Mouse (Mus musculus) thymus, adult 18-20 months (tissue): ENCODE data around the gene Ubc.
"Not testable (repeated sequence)": the region's sequence is repeated elsewhere in the genome, so short reads cannot be mapped to it uniquely, and the experiment has no call there.

ENCODE experiments used
- DNase-seq, 2 experiments: peaks; one replicate each; pipeline ENCODE4 v3.0.0; 2022; ENCODE audit warnings: mixed read lengths in 2 of 2

Gene Ubc

DNA sequence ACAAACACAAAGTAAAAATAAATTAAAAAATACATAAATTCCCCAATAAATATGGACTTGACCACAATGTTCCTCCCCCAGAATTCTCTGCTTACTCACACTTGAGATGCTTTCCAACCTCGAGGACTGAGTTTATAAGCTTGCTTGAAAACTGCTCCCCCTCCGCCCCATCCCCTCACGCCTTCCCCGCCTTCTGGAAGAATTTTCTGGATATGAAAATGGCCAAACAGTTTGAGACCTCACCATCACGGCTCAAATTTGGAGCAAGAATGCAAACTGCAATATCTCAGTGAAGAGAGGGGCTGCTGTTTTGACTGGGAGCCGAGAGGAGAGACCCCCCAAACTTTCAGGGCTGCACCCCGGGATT is 14.5 kb upstream of the Ubc start:
- DNase-seq = no peak

DNA sequence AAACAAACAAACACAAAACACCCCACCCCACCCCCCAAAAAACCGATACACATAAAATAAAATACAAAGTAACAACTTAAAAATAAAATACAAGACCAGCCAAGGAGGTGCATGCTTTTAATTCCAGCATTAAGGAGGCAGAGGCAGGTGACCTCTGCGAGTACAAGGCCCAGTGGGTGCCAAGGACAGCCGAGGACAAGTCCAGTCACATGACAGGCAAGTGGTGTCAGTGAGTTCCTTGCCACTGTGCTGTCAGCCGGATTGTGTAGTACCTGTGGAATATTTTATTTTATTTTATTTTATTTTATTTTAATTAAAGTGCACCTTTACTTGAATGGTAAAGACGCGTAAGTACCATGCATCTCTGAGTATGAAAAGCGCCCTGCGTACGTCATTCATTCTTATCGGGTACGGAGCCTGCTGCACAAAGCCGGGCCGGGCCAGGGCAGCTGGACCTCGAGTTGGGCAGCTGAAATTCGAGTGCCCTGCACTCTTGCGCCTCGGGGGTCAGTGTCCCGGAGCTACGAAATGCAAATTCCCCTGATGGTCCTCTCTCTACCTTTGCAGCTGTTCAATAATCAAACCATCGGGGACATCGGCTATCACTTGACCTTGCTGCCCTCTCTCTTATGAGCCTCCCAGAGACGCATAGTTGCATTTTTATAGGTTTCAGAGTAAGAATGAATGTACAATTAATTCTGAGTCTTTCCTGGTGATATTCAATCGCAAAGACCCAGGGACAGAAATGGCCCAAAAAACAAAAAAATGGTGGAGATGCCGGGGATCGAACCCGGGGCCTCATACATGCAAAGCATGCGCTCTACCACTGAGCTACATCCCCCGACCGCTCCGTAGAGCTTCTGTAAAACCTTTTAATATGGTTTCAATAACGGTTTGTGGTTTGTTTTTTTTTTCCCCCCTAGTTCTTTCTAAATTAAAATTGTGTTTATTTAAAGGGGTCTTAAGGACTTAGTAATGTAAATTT is 13.8 kb upstream of the Ubc start:
- peak; percentile 25 to 51 for DNase-seq

DNA sequence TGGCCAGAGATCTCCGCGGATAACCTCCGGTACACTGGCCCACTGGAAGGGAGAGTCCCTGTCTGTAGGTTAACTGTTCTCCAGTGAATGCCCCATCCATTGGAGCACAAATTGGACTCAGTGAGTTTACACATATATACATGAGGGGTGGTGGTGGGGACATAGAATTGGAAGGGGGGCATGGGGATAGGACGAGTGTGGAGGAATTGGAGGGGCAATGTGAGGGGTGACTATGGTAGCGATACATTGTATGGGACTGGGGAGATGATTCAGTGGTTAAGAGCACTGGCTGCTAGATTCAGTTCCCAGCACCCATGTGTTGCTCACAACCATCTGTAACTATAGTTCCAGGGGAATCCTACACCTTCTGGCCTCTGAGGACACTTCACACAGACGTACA is 13.0 kb upstream of the Ubc start:
- no peak for DNase-seq

- DNase-seq = no peak
These were observed 12.5 kb upstream of the Ubc start for GRCm38 (mm10) chr5:125402476-125402875.

DNA sequence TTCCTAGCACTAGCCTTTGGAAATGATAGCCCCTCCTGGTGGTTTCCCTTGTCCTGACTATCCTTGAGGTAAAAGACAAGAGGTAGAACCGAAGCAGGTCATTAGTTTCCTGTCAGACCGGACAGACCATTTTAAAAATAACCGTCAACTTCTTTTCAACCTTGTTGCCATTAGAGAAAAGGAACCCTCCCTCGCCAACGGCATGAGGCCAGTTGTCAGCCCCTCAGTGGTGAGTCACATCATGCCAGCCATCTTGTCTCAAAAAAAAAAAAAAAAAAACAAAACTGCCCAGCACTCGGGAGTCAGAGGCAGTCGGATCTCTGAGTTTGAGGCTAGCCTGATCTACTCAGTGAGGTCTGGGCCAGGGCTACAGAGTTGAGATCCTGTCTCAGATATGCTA is 10.9 kb upstream of the Ubc start:
- DNase-seq = no peak

DNA sequence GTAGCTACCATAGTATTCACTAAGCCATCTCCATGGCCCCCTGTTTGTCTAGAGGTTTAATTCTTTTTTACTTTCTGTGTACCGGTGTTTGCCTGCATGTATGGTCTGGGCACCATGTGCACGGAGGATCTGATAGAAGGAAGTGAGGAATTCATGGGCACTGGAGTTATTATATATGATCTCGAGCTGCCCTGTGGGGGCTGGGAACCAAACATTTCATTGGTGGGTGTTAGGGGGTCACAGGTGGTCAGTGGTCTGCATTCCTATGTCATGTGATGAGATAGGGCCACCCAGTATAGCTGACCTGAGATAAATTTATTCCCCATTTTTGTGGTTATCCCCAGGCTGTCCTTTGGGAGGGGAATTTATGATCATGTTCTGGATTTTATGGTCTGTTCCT is 5.0 kb upstream of the Ubc start:
- no peak for DNase-seq

- DNase-seq = peak; percentile 69 to 86
These were observed 3.9 kb upstream of the Ubc start for GRCm38 (mm10) chr5:125393622-125394603.

DNA sequence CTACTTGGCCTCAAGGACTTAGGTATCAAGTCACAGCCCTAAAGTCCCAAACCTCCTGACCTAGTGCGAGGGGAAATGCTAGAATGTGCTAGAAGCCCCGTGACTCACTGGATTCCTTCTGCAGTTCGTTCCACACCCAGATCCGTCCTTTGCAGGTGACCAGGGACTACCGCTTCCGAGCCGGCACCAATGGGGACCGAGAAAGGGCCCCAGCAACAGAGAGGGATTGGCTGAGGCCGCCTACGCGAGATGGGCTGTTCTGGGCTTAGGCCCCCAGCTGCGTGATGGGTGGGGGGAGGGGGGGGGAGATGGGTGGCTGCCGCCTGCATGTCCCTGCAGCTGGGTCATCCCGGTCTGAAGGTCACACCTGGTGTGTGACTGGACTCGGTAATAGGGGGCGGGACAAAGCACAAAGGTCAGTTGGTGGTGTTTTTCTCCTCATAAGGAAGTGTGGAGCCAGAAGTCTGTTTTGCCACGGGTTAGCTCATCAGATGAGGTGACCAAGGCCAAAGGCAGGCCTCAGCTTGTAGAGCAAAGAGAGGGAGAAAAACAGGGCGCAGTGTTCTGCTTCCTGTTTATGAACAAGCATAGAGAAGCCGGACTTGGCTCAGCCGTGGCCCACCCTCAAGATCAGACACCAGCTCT is 3.1 kb upstream of the Ubc start:
- peak; percentile 94 to 98 for DNase-seq

DNA sequence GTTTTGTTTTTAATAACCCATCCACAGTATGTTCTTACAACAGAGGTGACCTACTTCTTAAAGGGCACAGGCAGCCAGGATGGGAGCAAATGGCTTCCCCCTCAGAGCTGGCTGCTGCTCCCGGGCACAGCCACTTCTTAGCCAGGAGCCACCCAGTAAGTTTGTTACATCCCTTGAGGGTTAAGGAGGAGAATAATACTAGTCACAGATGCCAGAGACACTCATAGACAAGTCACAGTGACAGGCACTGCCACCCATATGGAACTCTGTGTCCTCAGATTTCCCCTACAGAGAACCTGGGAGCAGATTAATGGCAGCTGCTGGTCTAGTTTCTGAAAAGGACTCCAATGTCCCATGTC is 2.6 kb upstream of the Ubc start:
- peak in 1 of 2 experiments; percentile 16 for DNase-seq

DNA sequence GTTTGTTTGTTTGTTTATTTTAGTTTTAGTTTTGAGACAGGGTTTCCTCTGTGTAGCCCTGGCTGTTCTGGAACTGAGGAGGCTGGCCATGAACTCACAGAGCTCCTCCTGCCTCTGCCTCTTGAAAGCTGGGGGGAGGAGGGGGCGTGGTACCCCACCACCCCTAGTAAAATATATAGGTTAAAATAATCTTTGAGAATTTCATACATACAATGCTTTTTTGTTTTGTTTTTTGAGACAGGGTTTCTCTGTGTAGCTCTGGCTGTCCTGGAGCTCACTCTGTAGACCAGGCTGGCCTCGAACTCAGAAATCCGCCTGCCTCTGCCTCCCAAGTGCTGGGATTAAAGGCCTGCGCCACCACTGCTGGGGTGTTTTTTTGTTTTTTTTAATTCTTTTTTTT is 2.2 kb upstream of the Ubc start:
- DNase-seq = not testable (repeated sequence)

DNA sequence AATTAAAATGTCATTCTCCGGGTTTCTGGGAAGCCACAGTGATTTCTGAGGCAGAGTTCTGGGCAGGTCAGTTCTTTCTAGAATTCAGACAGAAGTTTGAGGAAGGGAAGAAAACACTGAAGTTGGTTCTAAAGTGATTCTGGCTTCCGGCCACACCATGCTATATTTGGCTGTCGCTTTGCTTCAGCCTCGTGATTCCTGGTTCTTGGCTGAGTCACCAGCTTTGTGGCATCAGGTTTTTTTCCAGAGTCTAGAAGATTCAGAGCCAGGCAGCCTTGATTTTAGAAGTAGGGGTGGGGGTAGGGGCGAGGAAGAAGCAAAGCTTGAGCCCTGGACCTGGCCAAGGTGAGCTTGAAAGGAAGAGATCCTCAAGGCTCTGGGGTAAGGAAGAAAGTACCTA is 1.6 kb upstream of the Ubc start:
- no peak for DNase-seq

DNA sequence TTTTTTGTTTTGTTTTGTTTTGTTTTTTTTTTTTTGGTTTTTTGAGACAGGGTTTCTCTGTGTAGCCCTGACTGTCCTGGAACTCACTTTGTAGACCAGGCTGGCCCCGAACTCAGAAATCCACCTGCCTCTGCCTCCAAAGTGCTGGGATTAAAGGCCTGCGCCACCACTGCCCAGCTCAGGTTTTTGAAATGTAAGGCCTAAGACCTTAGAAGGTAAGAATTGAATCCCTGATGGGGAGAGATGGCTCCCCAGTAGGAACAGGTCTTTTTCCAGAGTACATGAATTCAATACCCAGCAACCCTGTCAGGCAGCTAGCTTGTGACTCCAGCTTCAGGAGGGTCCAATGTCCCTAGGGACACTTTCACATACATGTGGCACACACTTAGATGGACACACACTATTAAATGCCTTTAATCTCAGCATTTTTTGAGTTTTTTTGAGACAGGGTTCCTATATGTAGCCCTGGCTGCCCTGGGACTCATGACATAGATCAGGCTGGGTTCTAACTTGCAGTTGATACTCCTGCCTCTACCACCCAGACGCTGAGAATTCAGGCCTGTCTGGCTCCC is 990 bp upstream of the Ubc start:
- no peak for DNase-seq

- peak; percentile 75 to 83 for DNase-seq
These were observed 847 bp downstream of the Ubc start, which contains the start of gene Gm10382 for GRCm38 (mm10) chr5:125389131-125389578. Gene Gm10382, plus strand, starts transcription at chr5:125389322.

DNA sequence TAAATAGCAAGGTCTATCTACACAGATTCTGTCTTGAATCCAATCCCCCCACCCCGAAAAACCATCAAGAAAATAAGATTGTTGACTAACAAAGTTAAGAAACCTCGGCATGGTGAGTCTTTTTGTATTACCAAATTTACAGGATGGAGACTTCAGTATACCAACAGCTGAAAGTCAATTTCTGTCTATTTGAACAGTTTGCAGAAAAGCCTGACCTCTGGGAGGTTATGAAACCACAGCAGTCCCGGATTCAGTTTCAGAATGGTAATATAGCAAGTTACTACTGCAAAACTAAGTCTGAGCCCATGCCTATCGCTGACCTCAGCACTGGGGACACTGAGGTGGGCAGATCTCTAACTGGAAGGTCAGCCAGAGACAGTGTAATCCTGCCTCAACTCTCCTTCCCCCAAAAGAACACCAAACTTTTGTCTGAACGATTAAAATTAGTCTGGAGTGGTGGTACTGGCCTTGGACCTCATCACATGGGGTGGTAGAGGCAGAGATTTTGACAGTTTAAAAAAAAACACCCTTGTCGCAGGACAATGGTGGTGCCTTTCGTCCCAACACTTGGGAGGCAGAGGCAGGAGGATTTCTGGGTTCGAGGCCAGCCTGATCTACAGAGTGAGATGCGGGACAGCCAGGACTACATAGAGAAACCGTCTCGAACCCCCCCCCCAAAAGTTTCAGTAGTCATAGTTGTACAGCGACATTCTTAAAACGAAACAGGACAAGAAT is 1.5 kb downstream of the Ubc start:
- DNase-seq = no peak

DNA sequence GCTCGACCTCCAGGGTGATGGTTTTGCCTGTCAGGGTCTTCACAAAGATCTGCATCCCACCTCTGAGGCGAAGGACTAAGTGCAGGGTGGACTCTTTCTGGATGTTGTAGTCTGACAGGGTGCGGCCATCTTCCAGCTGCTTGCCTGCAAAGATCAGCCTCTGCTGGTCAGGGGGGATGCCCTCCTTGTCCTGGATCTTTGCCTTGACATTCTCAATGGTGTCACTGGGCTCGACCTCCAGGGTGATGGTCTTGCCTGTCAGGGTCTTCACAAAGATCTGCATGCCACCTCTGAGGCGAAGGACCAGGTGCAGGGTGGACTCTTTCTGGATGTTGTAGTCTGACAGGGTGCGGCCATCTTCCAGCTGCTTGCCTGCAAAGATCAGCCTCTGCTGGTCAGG is 2.7 kb downstream of the Ubc start:
- DNase-seq = not testable (repeated sequence)

DNA sequence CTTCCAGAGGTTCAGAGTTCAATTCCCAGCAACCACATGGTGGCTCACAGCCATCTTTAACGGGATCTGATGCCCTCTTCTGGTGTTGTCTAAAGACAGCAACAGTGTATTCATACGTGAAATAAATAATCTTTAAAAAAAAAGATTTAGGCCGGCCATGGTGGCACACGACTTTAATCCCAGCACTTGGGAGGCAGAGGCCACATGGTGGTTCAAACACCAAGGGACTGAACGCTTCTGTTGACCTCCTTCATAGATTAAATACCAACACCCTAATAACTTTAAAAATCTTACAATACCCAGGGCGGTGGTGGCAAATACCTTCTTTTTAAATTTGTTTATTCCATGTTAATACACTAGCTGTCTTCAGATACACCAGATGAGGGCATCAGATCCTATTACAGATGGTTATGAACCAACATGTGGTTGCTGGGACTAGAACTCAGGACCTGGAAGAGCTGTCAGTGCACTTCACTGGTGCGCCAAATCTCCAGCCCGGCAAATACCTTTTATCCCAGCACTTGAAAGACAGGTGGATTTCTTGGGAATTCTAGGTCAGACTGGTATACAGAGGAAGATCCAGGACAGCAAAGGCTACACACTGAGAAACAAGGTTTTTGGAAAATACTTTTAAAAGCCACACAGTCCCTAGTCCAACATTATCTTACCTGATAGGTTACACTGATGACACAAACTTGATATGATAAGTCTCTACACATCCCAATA is 4.6 kb downstream of the Ubc start:
- no peak for DNase-seq

GRCm38 (mm10) chr5:125384512-125385214 is 5.3 kb downstream of the Ubc start:
- DNase-seq = no peak

DNA sequence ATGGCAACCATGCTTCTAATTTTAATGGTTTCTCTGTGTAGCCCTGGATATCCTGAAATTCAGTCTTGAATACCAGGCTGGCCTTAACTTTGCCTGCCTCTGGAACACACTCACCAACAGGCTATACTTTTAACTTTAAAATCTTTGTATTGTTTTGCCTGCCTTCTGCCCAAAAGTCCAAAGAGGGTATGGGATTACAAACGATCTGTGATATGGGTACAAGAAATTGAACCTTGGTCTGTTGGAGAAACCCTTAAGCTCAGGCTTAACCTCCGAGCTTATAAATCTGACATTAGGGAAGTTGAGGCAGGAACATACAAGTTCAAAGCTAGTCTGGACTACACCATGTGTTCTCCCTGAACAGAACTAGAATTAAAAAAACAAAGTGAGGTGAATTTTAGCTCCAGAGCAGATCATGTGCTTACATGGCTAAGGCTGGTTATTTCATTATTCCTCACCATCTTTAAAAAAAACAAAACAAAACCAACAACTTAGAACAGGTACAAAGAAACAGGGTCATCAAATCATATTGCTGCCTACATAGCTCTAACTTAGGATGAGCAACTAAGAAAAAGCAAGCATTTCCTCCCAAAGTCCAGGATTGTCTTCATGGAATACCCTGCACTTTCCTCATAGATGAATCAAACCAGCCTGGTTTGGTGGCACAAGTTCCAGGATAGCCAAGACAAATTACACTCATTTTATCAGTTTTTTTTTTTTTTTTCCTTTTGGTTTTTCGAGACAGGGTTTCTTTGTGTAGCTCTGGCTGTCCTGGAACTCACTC is 6.2 kb downstream of the Ubc start:
- DNase-seq = no peak
